Mouse (Mus musculus) stomach, adult 2 months (tissue): Measurements from ENCODE around the gene Dnmbp. TPM values are rescaled to one million over a fixed set of nuclear protein-coding genes. Genes with fewer than 3 reads are reported as not detected.

ENCODE experiments used
- polyA plus RNA-seq: library from polyadenylated mRNA; depleted of rRNA; stranded (reverse); fragments of >200 nt; gene quantifications from 2 replicates; pipeline ENCODE4 v1.2.3, GENCODE M21; 2012; rRNA removed

Dnmbp gene
- polyA plus RNA-seq: 10.4 and 11.3 TPM in 2 replicates

GRCm38 (mm10) chr19:43939769-43940689 is at the start of gene Dnmbp:
TSS of gene Dnmbp (minus strand) at chr19:43940191.

GRCm38 (mm10) chr19:43986069-43986794 is 46.2 kb upstream of the Dnmbp start, which contains the start of gene Cpn1:
TSS of gene Cpn1 (minus strand) at chr19:43986556.

Other genes starting within 250 kb of the Dnmbp start
- gene Cutc, start 187.2 kb downstream of the Dnmbp start, polyA plus RNA-seq: 1.2 and 1.6 TPM in 2 replicates
- 5.1 and 5.2 TPM in 2 replicates for gene Cox15, start 187.2 kb downstream of the Dnmbp start, polyA plus RNA-seq
- 0.02 and 0.18 TPM in 2 replicates for gene Abcc2, start 158.0 kb downstream of the Dnmbp start, polyA plus RNA-seq
- 19.5 and 21.7 TPM in 2 replicates for gene Cpn1, start 46.4 kb upstream of the Dnmbp start, polyA plus RNA-seq
- gene Cyp2c23, start 89.0 kb upstream of the Dnmbp start, polyA plus RNA-seq: 1.5 and 1.7 TPM in 2 replicates
- gene Erlin1, start 129.6 kb upstream of the Dnmbp start, polyA plus RNA-seq: 3.8 and 6.4 TPM in 2 replicates
- gene Chuk, start 167.3 kb upstream of the Dnmbp start, polyA plus RNA-seq: 1.8 and 3.3 TPM in 2 replicates
- 0.34 and 1.0 TPM in 2 replicates for gene Cwf19l1, start 195.7 kb upstream of the Dnmbp start, polyA plus RNA-seq
- 5.2 and 5.8 TPM in 2 replicates for gene Bloc1s2, start 206.3 kb upstream of the Dnmbp start, polyA plus RNA-seq